Mouse (Mus musculus) heart, adult 2 months (tissue): ENCODE results near the gene Thumpd3.

ENCODE experiments used
- CTCF ChIP-seq: fragments of 200-600 bp; IDR thresholded peaks from 2 replicates; pipeline ENCODE4 v1.8.1; 2022; ENCODE audit warnings: antibody characterized with exemption, mild to moderate bottlenecking, moderate library complexity
- POLR2A ChIP-seq: fragments of 200-500 bp; IDR thresholded peaks from 2 replicates; pipeline ENCODE4 v1.6.1; 2011; ENCODE audit warnings: mild to moderate bottlenecking, low read depth, low read length, control low read depth; ENCODE audit not compliant: insufficient read depth

- no peak for TF ChIP-seq CTCF
- TF ChIP-seq POLR2A = no peak
These were observed 7.3 kb upstream of the Thumpd3 start for GRCm38 (mm10) chr6:113038735-113039058.
